Mouse (Mus musculus): Measurements from ENCODE around the gene Hnrnpab. TPM values are rescaled to one million over a fixed set of nuclear protein-coding genes. Genes with fewer than 3 reads are reported as not detected.

Hnrnpab gene
- polyA plus RNA-seq, 1 experiment from 2014 or later, result 777 TPM

DNA sequence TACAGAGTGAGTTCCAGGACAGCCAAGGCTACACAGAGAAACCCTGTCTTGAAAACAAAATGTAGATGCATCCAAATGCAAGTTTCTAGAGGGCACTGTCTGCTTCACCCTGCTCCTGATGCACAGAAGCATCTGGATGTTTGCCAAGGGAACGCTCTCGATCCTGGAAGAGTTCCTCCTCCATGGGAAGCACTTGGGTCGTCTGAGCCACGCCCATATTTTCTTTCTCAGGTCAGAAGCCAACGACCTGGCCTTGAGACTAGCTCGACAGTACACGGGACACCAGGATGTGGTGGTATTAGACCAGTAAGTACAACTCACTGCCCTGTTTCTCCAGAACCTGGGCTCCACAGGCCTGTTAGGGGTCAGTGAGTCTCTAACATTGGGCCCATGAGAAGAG is 15.5 kb downstream of the Hnrnpab start:
- peaks cover 31% of the 10 kb centered on the region for H3K36me3 ChIP-seq (ENCODE audit: control insufficient read depth, insufficient read depth, low read length)
- no peak for DNase-seq (ENCODE audit: low spot score)
- no peak overlapping the region for H3K27ac ChIP-seq (ENCODE audit: low read depth, low read length)
- H3K27me3 ChIP-seq (ENCODE audit: control insufficient read depth, insufficient read depth, low read length), result no peaks in the 10 kb centered on the region
- H3K9ac ChIP-seq (ENCODE audit: low read depth, low read length), result no peak overlapping the region
- no peaks in the 10 kb centered on the region for H3K9me3 ChIP-seq (ENCODE audit: control insufficient read depth, low read length)
- H3K4me2 ChIP-seq (replicated peaks; ENCODE audit: low read depth, low read length), result no peak overlapping the region
- H3K4me1 ChIP-seq (replicated peaks; ENCODE audit: control insufficient read depth, insufficient read depth, low read length), result no peaks in the 10 kb centered on the region
- no peak overlapping the region for H3K4me3 ChIP-seq (ENCODE audit: low read depth, low read length)
- 89% methylated on average over 7 of the region's 7 CpGs for WGBS
- ATAC-seq (ENCODE audit: low FRiP score), result no peak

DNA sequence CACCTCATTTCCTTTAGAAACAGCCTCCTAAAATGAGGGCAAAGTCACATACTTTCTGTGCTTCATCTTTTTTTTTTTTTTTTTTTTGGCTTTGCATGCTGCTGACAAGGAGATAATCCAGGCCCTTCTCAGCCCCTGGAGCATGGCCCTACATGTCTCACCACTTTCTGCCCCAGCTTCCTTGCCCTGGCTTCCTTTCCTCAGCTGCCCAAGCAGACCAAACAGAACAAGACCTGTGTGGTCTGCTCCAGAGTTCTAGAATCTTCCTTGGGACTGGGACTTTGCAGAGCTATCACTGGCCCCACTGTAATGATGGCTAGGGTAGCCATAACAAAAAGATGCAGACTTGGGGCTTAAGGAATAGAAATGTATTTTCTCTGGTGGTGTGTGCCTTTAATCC is 16.6 kb downstream of the Hnrnpab start:
- Histone ChIP-seq H3K27me3 (ENCODE audit: control insufficient read depth, insufficient read depth, low read length) (no peaks in the 10 kb centered on the region), H3K4me2 (replicated peaks; ENCODE audit: low read depth, low read length) (no peak overlapping the region), H3K36me3 (ENCODE audit: control insufficient read depth, insufficient read depth, low read length) (peaks cover 31% of the 10 kb centered on the region), H3K27ac (ENCODE audit: low read depth, low read length) (no peak overlapping the region), H3K9me3 (ENCODE audit: control insufficient read depth, low read length) (no peaks in the 10 kb centered on the region), H3K4me1 (replicated peaks; ENCODE audit: control insufficient read depth, insufficient read depth, low read length) (no peaks in the 10 kb centered on the region; the same call in 1 of the 2 replicates), H3K9ac (ENCODE audit: low read depth, low read length) (no peak overlapping the region), H3K4me3 (ENCODE audit: low read depth, low read length) (no peak overlapping the region)
- DNase-seq (ENCODE audit: low spot score) (no peak), ATAC-seq (ENCODE audit: low FRiP score) (no peak)

DNA sequence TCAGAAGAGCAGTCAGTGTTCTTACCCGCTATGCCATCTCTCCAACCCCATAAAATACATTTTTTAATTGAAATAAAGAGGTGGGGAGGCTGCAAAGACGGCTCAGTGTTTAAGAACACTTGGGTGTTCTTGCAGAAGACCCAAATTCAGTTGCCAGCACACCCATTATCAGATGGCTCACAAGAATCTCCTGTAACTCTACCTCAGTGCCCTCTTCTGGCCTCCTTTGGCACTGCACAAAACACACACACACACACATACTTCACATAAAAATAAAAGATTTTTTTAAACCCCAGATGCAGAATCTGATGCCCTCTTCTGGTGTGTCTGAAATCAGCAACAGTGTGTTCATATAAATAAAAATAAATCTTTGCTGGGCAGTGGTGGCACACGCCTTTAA is 17.8 kb downstream of the Hnrnpab start:
- Histone ChIP-seq H3K27me3 (ENCODE audit: control insufficient read depth, insufficient read depth, low read length) (no peaks in the 10 kb centered on the region), H3K36me3 (ENCODE audit: control insufficient read depth, insufficient read depth, low read length) (peaks cover 28% of the 10 kb centered on the region), H3K27ac (ENCODE audit: low read depth, low read length) (no peak overlapping the region), H3K9ac (ENCODE audit: low read depth, low read length) (no peak overlapping the region), H3K4me3 (ENCODE audit: low read depth, low read length) (no peak overlapping the region), H3K9me3 (ENCODE audit: control insufficient read depth, low read length) (no peaks in the 10 kb centered on the region), H3K4me2 (replicated peaks; ENCODE audit: low read depth, low read length) (no peak overlapping the region), H3K4me1 (replicated peaks; ENCODE audit: control insufficient read depth, insufficient read depth, low read length) (peaks cover 2% of the 10 kb centered on the region)
- no peak for DNase-seq (ENCODE audit: low spot score)
- no peak for ATAC-seq (ENCODE audit: low FRiP score)
- 95% methylated on average over 3 of the region's 3 CpGs for WGBS

DNA sequence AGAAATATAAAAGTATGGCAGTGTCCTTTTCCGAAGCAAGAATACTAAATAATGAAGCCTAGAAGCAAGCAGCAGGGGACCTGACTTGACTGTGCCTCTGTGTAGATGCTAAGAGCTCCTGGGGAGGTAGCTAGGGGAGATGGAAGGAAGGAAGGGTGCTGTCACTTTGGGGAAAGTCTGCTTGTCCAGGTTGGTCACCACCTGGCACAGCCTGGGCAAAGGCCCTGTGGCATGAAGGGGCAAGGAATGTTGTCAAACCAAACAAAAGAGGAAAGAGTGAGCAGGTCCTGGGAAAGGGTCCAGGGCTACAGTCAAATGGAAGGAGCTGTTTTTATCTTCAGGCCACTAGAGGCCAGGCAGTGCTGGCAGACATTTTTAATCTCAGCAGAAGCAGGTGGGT is 19.6 kb downstream of the Hnrnpab start:
- ATAC-seq (ENCODE audit: low FRiP score), result no peak
- H3K9me3 ChIP-seq (ENCODE audit: control insufficient read depth, low read length), result no peaks in the 10 kb centered on the region
- no peaks in the 10 kb centered on the region for H3K27me3 ChIP-seq (ENCODE audit: control insufficient read depth, insufficient read depth, low read length)
- H3K9ac ChIP-seq (ENCODE audit: low read depth, low read length), result no peak overlapping the region
- H3K4me1 ChIP-seq (replicated peaks; ENCODE audit: control insufficient read depth, insufficient read depth, low read length), result peaks cover 3% of the 10 kb centered on the region
- DNase-seq (ENCODE audit: low spot score), result no peak
- H3K4me3 ChIP-seq (ENCODE audit: low read depth, low read length), result no peak overlapping the region
- 96% methylated on average over 1 of the region's 1 CpGs for WGBS
- H3K36me3 ChIP-seq (ENCODE audit: control insufficient read depth, insufficient read depth, low read length), result peaks cover 28% of the 10 kb centered on the region
- H3K27ac ChIP-seq (ENCODE audit: low read depth, low read length), result no peak overlapping the region
- no peak overlapping the region for H3K4me2 ChIP-seq (replicated peaks; ENCODE audit: low read depth, low read length)

DNA sequence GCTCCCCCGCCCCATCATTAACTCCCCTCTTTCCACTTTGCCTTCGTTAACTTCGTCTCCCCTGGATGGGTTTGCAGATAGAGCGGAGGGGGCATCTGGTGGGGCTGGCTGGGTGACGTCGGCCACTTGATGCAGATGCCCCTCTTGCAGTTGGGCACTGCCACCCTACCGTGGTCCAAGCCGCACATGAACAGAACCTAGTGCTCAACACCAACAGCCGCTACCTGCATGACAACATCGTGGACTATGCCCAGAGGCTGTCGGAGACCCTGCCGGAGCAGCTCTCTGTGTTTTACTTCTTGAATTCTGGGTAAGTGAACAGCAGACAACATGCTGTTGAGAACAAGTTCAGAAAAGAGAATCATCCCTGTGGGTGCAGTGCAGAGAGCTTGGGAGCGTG is 20.2 kb downstream of the Hnrnpab start:
- no peak for ATAC-seq (ENCODE audit: low FRiP score)
- WGBS, result 98% methylated on average over 13 of the region's 13 CpGs
- Histone ChIP-seq H3K9ac (ENCODE audit: low read depth, low read length) (no peak overlapping the region), H3K27me3 (ENCODE audit: control insufficient read depth, insufficient read depth, low read length) (no peaks in the 10 kb centered on the region), H3K36me3 (ENCODE audit: control insufficient read depth, insufficient read depth, low read length) (peaks cover 25% of the 10 kb centered on the region), H3K4me3 (ENCODE audit: low read depth, low read length) (no peak overlapping the region), H3K9me3 (ENCODE audit: control insufficient read depth, low read length) (no peaks in the 10 kb centered on the region), H3K4me2 (replicated peaks; ENCODE audit: low read depth, low read length) (no peak overlapping the region), H3K27ac (ENCODE audit: low read depth, low read length) (no peak overlapping the region), H3K4me1 (replicated peaks; ENCODE audit: control insufficient read depth, insufficient read depth, low read length) (peaks cover 3% of the 10 kb centered on the region)
- DNase-seq (ENCODE audit: low spot score), result no peak

DNA sequence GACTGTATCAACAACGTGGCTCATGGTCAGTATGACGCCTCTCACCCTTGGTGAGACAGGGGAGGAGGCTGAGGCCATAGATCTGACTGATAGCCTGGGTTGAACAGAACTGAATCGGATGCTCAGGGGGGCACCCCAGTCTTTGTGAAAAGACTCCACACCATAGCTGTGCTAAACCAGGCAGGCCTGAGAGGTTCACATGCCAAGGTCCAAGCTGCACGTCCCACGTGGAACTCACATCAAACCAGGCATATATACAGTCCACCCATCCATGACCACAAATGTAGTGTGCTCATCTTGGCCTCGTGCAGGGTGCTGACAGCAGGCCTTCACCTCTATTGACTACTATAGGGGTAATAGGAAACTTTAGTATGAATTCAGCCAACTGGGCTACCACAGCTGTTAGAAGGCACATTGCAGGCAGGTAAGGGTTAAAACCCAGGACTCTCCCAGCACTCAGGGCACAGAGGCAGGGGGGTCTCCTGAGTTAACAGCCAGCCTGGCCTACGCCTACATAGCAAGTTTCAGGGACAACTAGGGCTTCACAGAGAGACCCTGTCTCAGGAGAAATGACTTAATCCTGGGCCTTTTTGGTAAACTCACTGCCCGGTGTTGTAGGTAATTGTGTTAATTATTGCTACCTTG is 20.9 kb downstream of the Hnrnpab start:
- Histone ChIP-seq H3K36me3 (ENCODE audit: control insufficient read depth, insufficient read depth, low read length) (peaks cover 23% of the 10 kb centered on the region), H3K27ac (ENCODE audit: low read depth, low read length) (peak overlapping the region; percentile 90; the same call in 1 of the 2 replicates), H3K27me3 (ENCODE audit: control insufficient read depth, insufficient read depth, low read length) (no peaks in the 10 kb centered on the region), H3K9ac (ENCODE audit: low read depth, low read length) (peak overlapping the region; percentile 66; the same call in 1 of the 2 replicates), H3K4me2 (replicated peaks; ENCODE audit: low read depth, low read length) (peak overlapping the region; percentile 86; the same call in 1 of the 2 replicates), H3K9me3 (ENCODE audit: control insufficient read depth, low read length) (no peaks in the 10 kb centered on the region), H3K4me3 (ENCODE audit: low read depth, low read length) (peak overlapping the region; percentile 50; the same call in 1 of the 2 replicates), H3K4me1 (replicated peaks; ENCODE audit: control insufficient read depth, insufficient read depth, low read length) (peaks cover 3% of the 10 kb centered on the region)
- DNase-seq (ENCODE audit: low spot score) (no peak), ATAC-seq (ENCODE audit: low FRiP score) (no peak)
- 68% methylated on average over 8 of the region's 8 CpGs for WGBS

DNA sequence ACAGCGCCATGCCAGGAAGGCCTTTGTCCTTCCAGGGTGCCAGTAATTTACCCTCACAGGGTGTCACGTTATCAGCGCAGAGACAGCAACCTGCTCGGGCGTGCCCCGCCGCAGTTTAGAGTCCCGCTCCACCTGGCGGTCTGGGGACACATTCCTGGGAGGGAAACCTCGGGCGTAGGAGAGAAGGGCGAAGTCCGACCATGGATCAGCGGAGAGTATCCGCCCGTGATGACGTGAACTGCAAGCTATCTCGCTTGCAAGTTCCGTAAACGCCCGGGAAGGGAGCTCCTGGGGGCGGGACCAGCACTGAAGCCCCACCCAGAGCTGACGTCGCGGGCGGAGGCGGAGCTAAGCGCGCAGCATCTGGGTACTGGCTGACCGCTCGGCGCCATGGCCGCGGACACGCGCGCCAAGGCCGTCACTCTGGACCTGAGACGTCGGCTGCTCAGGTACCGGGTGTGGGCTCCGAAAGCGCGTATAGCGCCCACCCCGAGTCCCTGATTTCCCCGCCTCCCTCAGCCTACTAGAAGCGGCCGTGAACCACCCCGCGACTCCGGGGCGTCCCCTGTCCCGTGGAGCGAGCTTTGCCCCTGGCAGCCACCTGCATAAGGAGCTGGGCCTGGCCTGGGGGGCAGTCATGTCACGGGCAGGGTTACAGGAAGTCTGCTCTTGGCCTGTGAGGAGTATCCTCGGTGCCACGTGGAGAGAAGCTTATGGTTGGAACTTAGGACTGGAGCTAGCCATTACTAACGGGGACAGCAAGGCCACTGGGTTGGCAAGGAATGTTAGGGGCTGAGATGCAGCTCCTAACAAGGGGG is 22.0 kb downstream of the Hnrnpab start, which contains the start of gene Phykpl:
Gene Phykpl, plus strand, starts transcription at position 327 of the 818 bp plus-strand sequence.
- H3K4me1 ChIP-seq (replicated peaks; ENCODE audit: control insufficient read depth, insufficient read depth, low read length), result peaks cover 3% of the 10 kb centered on the region
- peak; percentile 94 for ATAC-seq (ENCODE audit: low FRiP score)
- peak within 1 kb of the TSS; percentile 50 for H3K4me3 ChIP-seq (ENCODE audit: low read depth, low read length)
- no peaks in the 10 kb centered on the region for H3K9me3 ChIP-seq (ENCODE audit: control insufficient read depth, low read length)
- peak within 1 kb of the TSS; percentile 66 for H3K9ac ChIP-seq (ENCODE audit: low read depth, low read length)
- under 1% methylated on average over 59 of the region's 59 CpGs for WGBS
- H3K27me3 ChIP-seq (ENCODE audit: control insufficient read depth, insufficient read depth, low read length), result no peaks in the 10 kb centered on the region
- H3K36me3 ChIP-seq (ENCODE audit: control insufficient read depth, insufficient read depth, low read length), result peaks cover 14% of the 10 kb centered on the region
- H3K4me2 ChIP-seq (replicated peaks; ENCODE audit: low read depth, low read length), result peak within 1 kb of the TSS; percentile 86
- peak within 1 kb of the TSS; percentile 90 for H3K27ac ChIP-seq (ENCODE audit: low read depth, low read length)
- DNase-seq (ENCODE audit: low spot score), result peak; percentile 97

DNA sequence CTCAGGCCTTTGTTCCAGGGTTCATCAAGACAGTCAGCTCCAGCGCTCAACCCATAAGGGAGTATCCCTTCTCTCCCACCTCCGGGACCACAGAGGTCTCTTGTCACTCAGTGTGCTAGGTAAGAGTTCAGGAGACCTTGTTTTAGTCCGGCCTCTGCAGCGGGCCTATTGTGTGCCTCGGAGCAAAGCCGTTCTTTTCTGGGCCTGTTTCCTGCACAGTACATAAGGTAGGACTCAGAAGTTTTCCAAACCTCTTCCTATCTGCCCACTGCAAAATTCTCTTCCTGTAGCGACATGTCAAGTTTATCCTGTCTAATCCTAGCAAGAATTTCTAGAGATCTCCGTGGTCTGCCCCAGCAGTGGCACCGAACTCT is 22.6 kb downstream of the Hnrnpab start:
- WGBS, result 13% methylated on average over 9 of the region's 9 CpGs
- H3K9me3 ChIP-seq (ENCODE audit: control insufficient read depth, low read length), result no peaks in the 10 kb centered on the region
- ATAC-seq (ENCODE audit: low FRiP score) (peak; percentile 38), DNase-seq (ENCODE audit: low spot score) (no peak)
- H3K4me2 ChIP-seq (replicated peaks; ENCODE audit: low read depth, low read length), result peak overlapping the region; percentile 86
- H3K9ac ChIP-seq (ENCODE audit: low read depth, low read length), result peak overlapping the region; percentile 66
- peaks cover 3% of the 10 kb centered on the region for H3K4me1 ChIP-seq (replicated peaks; ENCODE audit: control insufficient read depth, insufficient read depth, low read length)
- peak overlapping the region; percentile 50 for H3K4me3 ChIP-seq (ENCODE audit: low read depth, low read length)
- H3K27ac ChIP-seq (ENCODE audit: low read depth, low read length), result peak overlapping the region; percentile 90
- peaks cover 14% of the 10 kb centered on the region for H3K36me3 ChIP-seq (ENCODE audit: control insufficient read depth, insufficient read depth, low read length)
- H3K27me3 ChIP-seq (ENCODE audit: control insufficient read depth, insufficient read depth, low read length), result no peaks in the 10 kb centered on the region

Measured in hindbrain, embryonic 11.5 days (tissue).